ENCODE assay signal across 20 mouse cellular contexts in genomic region chr2:77962450-77963193, GRCm38 (mm10). TPM values are rescaled to one million over a fixed set of nuclear protein-coding genes. Genes with fewer than 3 reads are reported as not detected.
DNase-seq lines count a peak whose midpoint lies in the region; ATAC-seq lines count a peak whose summit lies in the region.
"Had no signal": no experiment of that assay in that cellular context is flagged by ENCODE, and none has a peak within 500 bp of the region (broad histone marks: within the 10 kb centered on the region; RNA-seq: fewer than 3 reads in every experiment).

No protein-coding gene starts in this region.

- H3K4me2 ChIP-seq in heart, embryonic 12.5 days = no peak overlapping the region
- H3K4me2 ChIP-seq: embryonic facial prominence, embryonic 12.5 days; forebrain, embryonic 13.5 days; forebrain, embryonic 15.5 days had no signal

- H3K9ac ChIP-seq in heart, embryonic 12.5 days = no peak overlapping the region
- H3K9ac ChIP-seq: embryonic facial prominence, embryonic 12.5 days; forebrain, embryonic 13.5 days; forebrain, embryonic 15.5 days; forebrain, postnatal 0 days had no signal

- ATAC-seq in heart, embryonic 12.5 days (ENCODE audit: insufficient number of reproducible peaks, low FRiP score) = no peak
- ATAC-seq: activated CD4-positive, CD25-positive, alpha-beta regulatory T cell, adult 4 months; forebrain, embryonic 13.5 days; forebrain, embryonic 15.5 days; forebrain, postnatal 0 days; Patski had no signal

- H3K9me3 ChIP-seq in heart, embryonic 12.5 days (replicated peaks) = no peaks in the 10 kb centered on the region
- H3K9me3 ChIP-seq: embryonic facial prominence, embryonic 10.5 days; embryonic facial prominence, embryonic 12.5 days; forebrain, embryonic 13.5 days; forebrain, embryonic 15.5 days had no signal

- no peaks in the 10 kb centered on the region for H3K36me3 ChIP-seq in heart, embryonic 12.5 days
- H3K36me3 ChIP-seq: embryonic facial prominence, embryonic 10.5 days; embryonic facial prominence, embryonic 12.5 days; forebrain, embryonic 15.5 days had no signal

- no peaks in the 10 kb centered on the region for H3K4me1 ChIP-seq in heart, embryonic 12.5 days (replicated peaks)
- H3K4me1 ChIP-seq: embryonic facial prominence, embryonic 10.5 days; embryonic facial prominence, embryonic 12.5 days; forebrain, embryonic 13.5 days; forebrain, embryonic 15.5 days had no signal

- WGBS in heart, embryonic 12.5 days = 89% methylated on average over 3 of the region's 3 CpGs

- H3K4me3 ChIP-seq in heart, embryonic 12.5 days = no peak overlapping the region
- H3K4me3 ChIP-seq: embryonic facial prominence, embryonic 10.5 days; embryonic facial prominence, embryonic 12.5 days; forebrain, embryonic 13.5 days; forebrain, embryonic 15.5 days had no signal

- H3K27me3 ChIP-seq in heart, embryonic 12.5 days (replicated peaks) = no peaks in the 10 kb centered on the region
- H3K27me3 ChIP-seq: embryonic facial prominence, embryonic 12.5 days; forebrain, embryonic 13.5 days; forebrain, embryonic 15.5 days; Patski had no signal

- peak; percentile 75 for DNase-seq in heart, adult 11 months
- peak; percentile 98 for DNase-seq in 3T3-L1 (ENCODE audit: low read depth, low spot score)
- peak; percentile 77 for DNase-seq in adipocyte (ENCODE audit: low spot score)
- no peak for DNase-seq in gastrocnemius, postnatal 36 days
- DNase-seq: adrenal gland, adult 2 months; adrenal gland, postnatal 10 days; adrenal gland, postnatal 25 days; cerebellum, adult 11 months; cerebellum, adult 18-20 months; cerebellum, adult 8-10 months; cerebellum, adult 9-11 months; cerebellum, postnatal 14 days; forebrain, postnatal 0 days had no signal

- H3K27ac ChIP-seq in heart, embryonic 12.5 days (ENCODE audit: poor library complexity, severe bottlenecking) = no peak overlapping the region
- H3K27ac ChIP-seq: embryonic facial prominence, embryonic 10.5 days; embryonic facial prominence, embryonic 12.5 days; forebrain, embryonic 13.5 days; forebrain, embryonic 15.5 days had no signal

- intact Hi-C loops in gastrocnemius, postnatal 36 days (cut with DNase I) = loop anchor here (1.0 kb wide), 1 partner anchor 9 kb away; no protein-coding TSS in a partner anchor

RNA-seq across cellular contexts. Expression of gene Cwc22, which starts 16.4 kb away (rescaled TPM):
- polyA plus RNA-seq in heart, embryonic 12.5 days (2016; fragmentation: Nextera tagmentation; extraction: Ambion mirVana) = 18.9 and 20.5 TPM in 2 replicates
- total RNA-seq in gastrocnemius, postnatal 36 days (2021) = 10 to 100 TPM; 12.9 to 15.3 TPM

Comparison
In these comparisons a context has a peak if more than half of its experiments do, and no peak if none do; other contexts are left out.
1. DNase-seq: peak in heart, adult 11 months (single experiment), 3T3-L1 (single experiment) and adipocyte (single experiment); none in gastrocnemius, postnatal 36 days (0 of 2).